Mouse (Mus musculus) gastrocnemius, postnatal 10 days (tissue): ENCODE results near the gene Rem1. TPM values are rescaled to one million over a fixed set of nuclear protein-coding genes. Genes with fewer than 3 reads are reported as not detected.

Experiments
- DNase-seq: peaks from one replicate; pipeline ENCODE4 v3.0.0; 2021; ENCODE audit warnings: mixed read lengths
- total RNA-seq, 2 experiments: library from RNA; stranded (reverse); gene quantifications; 2 replicates each; pipeline ENCODE4 v1.2.3; 2021

Rem1 gene
- total RNA-seq, 2 experiments from 2014 or later = 9.1 to 11.5 TPM

DNA sequence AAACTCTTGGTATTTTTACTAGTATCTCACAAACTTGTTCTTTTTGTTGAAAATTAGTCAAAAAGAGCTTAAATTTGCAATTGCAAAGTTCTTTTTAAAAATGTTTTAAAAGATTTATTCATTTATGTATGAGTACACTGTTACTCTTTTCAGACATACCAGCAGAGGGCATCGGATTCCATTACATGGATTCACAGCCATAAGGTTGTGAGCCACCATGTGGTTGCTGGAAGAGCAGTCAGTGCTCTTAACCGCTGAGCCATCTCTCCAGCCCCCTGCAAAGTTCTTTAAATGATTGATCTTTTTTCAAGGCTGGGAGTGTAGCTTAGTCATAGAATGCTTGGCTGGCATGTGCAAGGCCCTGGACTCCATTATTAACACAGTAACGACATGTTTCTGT, 51.6 kb downstream of the Rem1 start:
- DNase-seq = no peak

GRCm38 (mm10) chr2:152678925-152679324, 52.2 kb downstream of the Rem1 start:
- DNase-seq = no peak

DNA sequence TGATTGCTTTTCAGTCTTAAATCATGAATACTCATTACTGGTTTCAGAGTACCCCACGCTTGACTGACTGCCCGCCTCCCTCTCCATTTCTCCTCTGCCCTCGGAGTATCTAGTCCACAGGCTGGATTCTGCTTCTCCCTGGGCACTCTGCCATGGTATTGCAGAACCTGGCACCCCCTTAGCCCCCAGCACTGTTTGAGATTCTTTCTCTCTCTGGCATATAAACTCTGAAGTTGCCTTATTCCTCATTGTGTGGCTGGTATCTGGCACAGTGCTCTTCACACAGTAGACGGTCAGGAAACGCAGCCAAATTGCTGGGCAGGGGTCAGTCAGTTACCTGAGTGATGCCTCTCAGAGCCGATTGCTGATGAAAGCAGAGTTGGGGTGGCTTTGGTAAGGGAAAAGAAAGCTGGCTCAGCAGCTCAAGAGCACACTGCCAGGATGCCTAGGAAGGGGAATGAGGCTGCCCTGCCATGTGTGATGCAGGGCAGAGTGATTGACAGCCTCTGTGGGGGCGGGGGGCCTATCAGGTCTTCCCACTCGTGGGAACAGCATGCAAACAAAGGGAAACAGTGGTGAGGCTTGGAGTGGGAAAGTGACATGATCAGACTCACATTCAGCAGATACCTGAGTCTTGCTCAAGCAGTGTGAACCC, 53.1 kb downstream of the Rem1 start:
- DNase-seq = no peak

- no peak for DNase-seq
Measured at GRCm38 (mm10) chr2:152683086-152683485, 56.3 kb downstream of the Rem1 start.

Other genes starting within 250 kb of the Rem1 start
- 1 to 10 TPM; 6.7 to 9.4 TPM for gene Sox12, start 228.9 kb upstream of the Rem1 start, total RNA-seq
- gene Zcchc3, start 211.9 kb upstream of the Rem1 start, total RNA-seq = 1 to 10 TPM; 4.7 to 5.6 TPM
- gene 6820408C15Rik, start 211.4 kb upstream of the Rem1 start, total RNA-seq = not detected
- gene Defb23, start 162.3 kb upstream of the Rem1 start, total RNA-seq = not detected
- not detected for gene Defb20, start 149.9 kb upstream of the Rem1 start, total RNA-seq
- gene Defb22, start 136.8 kb upstream of the Rem1 start, total RNA-seq = not detected
- not detected for gene Defb26, start 115.3 kb upstream of the Rem1 start, total RNA-seq
- not detected for gene Defb28, start 108.7 kb upstream of the Rem1 start, total RNA-seq
- gene Defb29, start 86.9 kb upstream of the Rem1 start, total RNA-seq = not detected
- not detected for gene Gm17416, start 57.6 kb upstream of the Rem1 start, total RNA-seq
- gene Defb21, start 54.2 kb upstream of the Rem1 start, total RNA-seq = not detected
- gene Defb19, start 46.6 kb upstream of the Rem1 start, total RNA-seq = not detected
- not detected for gene Defb45, start 27.6 kb upstream of the Rem1 start, total RNA-seq
- gene Defb36, start 22.6 kb upstream of the Rem1 start, total RNA-seq = not detected
- gene Defb25, start 3.9 kb upstream of the Rem1 start, total RNA-seq = 1 to 10 TPM; 1.5 to 1.6 TPM
- gene H13, start 42.5 kb downstream of the Rem1 start, total RNA-seq = 10 to 100 TPM; 56.0 to 61.1 TPM
- gene Mcts2, start 60.1 kb downstream of the Rem1 start, total RNA-seq = 10 to 100 TPM; 12.5 to 19.3 TPM
- gene Id1, start 109.3 kb downstream of the Rem1 start, total RNA-seq = 10 to 100 TPM; 17.6 to 21.1 TPM
- gene Cox4i2, start 127.2 kb downstream of the Rem1 start, total RNA-seq = 1 to 10 TPM; 5.6 to 6.9 TPM
- gene Bcl2l1, start 204.8 kb downstream of the Rem1 start, total RNA-seq = 10 to 100 TPM; 19.6 to 21.4 TPM
- gene Tpx2, start 221.0 kb downstream of the Rem1 start, total RNA-seq = 10 to 100 TPM; 10.4 to 12.8 TPM